Mouse (Mus musculus): ENCODE data around the gene Heatr4.
"Not testable (repeated sequence)": the region's sequence is repeated elsewhere in the genome, so short reads cannot be mapped to it uniquely, and the experiment has no call there.

Gene Heatr4

GRCm38 (mm10) chr12:83984752-83985151, at the start of gene Heatr4:
Gene Heatr4, minus strand, starts transcription at chr12:83984852.
- DNase-seq (ENCODE audit: low read depth) = no peak

GRCm38 (mm10) chr12:84034108-84034507, 49.5 kb upstream of the Heatr4 start:
- no peak for DNase-seq (ENCODE audit: low read depth)

GRCm38 (mm10) chr12:84033302-84033701, 48.6 kb upstream of the Heatr4 start:
- not testable (repeated sequence) for DNase-seq (ENCODE audit: low read depth)

- DNase-seq (ENCODE audit: low read depth) = no peak
Measured at GRCm38 (mm10) chr12:84032854-84033253, 48.2 kb upstream of the Heatr4 start.

- DNase-seq (ENCODE audit: low read depth) = peak; percentile 87
Measured at GRCm38 (mm10) chr12:84030659-84031332, 46.1 kb upstream of the Heatr4 start.

- DNase-seq (ENCODE audit: low read depth) = not testable (repeated sequence)
Measured at GRCm38 (mm10) chr12:84029043-84029442, 44.4 kb upstream of the Heatr4 start.

- not testable (repeated sequence) for DNase-seq (ENCODE audit: low read depth)
Measured at GRCm38 (mm10) chr12:84028328-84028727, 43.7 kb upstream of the Heatr4 start.

GRCm38 (mm10) chr12:84025888-84026287, 41.2 kb upstream of the Heatr4 start:
- DNase-seq (ENCODE audit: low read depth) = no peak

- DNase-seq (ENCODE audit: low read depth) = no peak
Measured at GRCm38 (mm10) chr12:84023052-84023745, 38.5 kb upstream of the Heatr4 start.

GRCm38 (mm10) chr12:84022266-84022665, 37.6 kb upstream of the Heatr4 start:
- not testable (repeated sequence) for DNase-seq (ENCODE audit: low read depth)

- not testable (repeated sequence) for DNase-seq (ENCODE audit: low read depth)
Measured at GRCm38 (mm10) chr12:84020528-84020927, 35.9 kb upstream of the Heatr4 start.

GRCm38 (mm10) chr12:84013701-84014100, 29.0 kb upstream of the Heatr4 start:
- DNase-seq (ENCODE audit: low read depth) = no peak

- no peak for DNase-seq (ENCODE audit: low read depth)
Measured at GRCm38 (mm10) chr12:84013130-84013529, 28.5 kb upstream of the Heatr4 start.

- no peak for DNase-seq (ENCODE audit: low read depth)
Measured at GRCm38 (mm10) chr12:84011251-84012040, 26.8 kb upstream of the Heatr4 start.

GRCm38 (mm10) chr12:84010201-84010600, 25.5 kb upstream of the Heatr4 start:
- DNase-seq (ENCODE audit: low read depth) = no peak

GRCm38 (mm10) chr12:84009171-84009965, 24.7 kb upstream of the Heatr4 start, which contains the start of gene Acot1:
Gene Acot1, plus strand, starts transcription at chr12:84009490.
- DNase-seq (ENCODE audit: low read depth) = peak; percentile 24

- DNase-seq (ENCODE audit: low read depth) = no peak
Measured at GRCm38 (mm10) chr12:84008729-84009128, 24.1 kb upstream of the Heatr4 start.

GRCm38 (mm10) chr12:84008251-84008650, 23.6 kb upstream of the Heatr4 start:
- no peak for DNase-seq (ENCODE audit: low read depth)

GRCm38 (mm10) chr12:84003866-84004265, 19.2 kb upstream of the Heatr4 start:
- no peak for DNase-seq (ENCODE audit: low read depth)

GRCm38 (mm10) chr12:84000418-84000817, 15.8 kb upstream of the Heatr4 start:
- no peak for DNase-seq (ENCODE audit: low read depth)

GRCm38 (mm10) chr12:83999237-83999636, 14.6 kb upstream of the Heatr4 start:
- DNase-seq (ENCODE audit: low read depth) = not testable (repeated sequence)

All from naive thymus-derived CD4-positive, alpha-beta T cell, adult 2 months (primary cell).